Mouse (Mus musculus) myocyte (in vitro differentiated cells): ENCODE results near the gene Gramd1b.

Experiments
- CEBPB ChIP-seq: IDR thresholded peaks from 2 replicates; pipeline ENCODE4 v1.6.1; 2011; ENCODE audit warnings: mild to moderate bottlenecking, moderate library complexity; ENCODE audit not compliant: poor library complexity, insufficient read depth, severe bottlenecking
- E2F4 ChIP-seq: IDR thresholded peaks from one replicate; pipeline ENCODE4 v1.6.1; 2011; ENCODE audit warnings: mild to moderate bottlenecking, control low read depth, moderate library complexity; ENCODE audit not compliant: insufficient read depth
- MYOD1 ChIP-seq, 3 experiments: IDR thresholded peaks; one replicate each; pipeline ENCODE4 v1.6.1; 2011; ENCODE audit warnings: control low read depth in 2 of 3, low read depth in 2 of 3, mild to moderate bottlenecking in 2 of 3, moderate library complexity in 1 of 3; ENCODE audit not compliant: insufficient read length in 2 of 3, control insufficient read depth in 1 of 3
- MYOG ChIP-seq, 3 experiments: IDR thresholded peaks; one replicate each; pipeline ENCODE4 v1.6.1; 2011; ENCODE audit warnings: control low read depth in 2 of 3, low read depth in 2 of 3, mild to moderate bottlenecking in 2 of 3; ENCODE audit not compliant: insufficient read length in 2 of 3, control insufficient read depth in 1 of 3, insufficient read depth in 1 of 3
- POLR2A ChIP-seq: IDR thresholded peaks from one replicate; pipeline ENCODE4 v1.6.1; 2011; ENCODE audit warnings: low read depth, mild to moderate bottlenecking, control low read depth, moderate library complexity; ENCODE audit not compliant: insufficient read length
- POLR2AphosphoS2 ChIP-seq: IDR thresholded peaks from one replicate; pipeline ENCODE4 v1.6.1; 2011; ENCODE audit warnings: low read depth, control low read depth; ENCODE audit not compliant: insufficient read length

- TF ChIP-seq MYOG (IDR thresholded peaks at IDR 0.05; ENCODE audit: control insufficient read depth in 1 of 3, insufficient read depth in 1 of 3, insufficient read length in 2 of 3, low read depth in 2 of 3) (no peak), MYOD1 (IDR thresholded peaks at IDR 0.05; ENCODE audit: control insufficient read depth in 1 of 3, insufficient read length in 2 of 3, low read depth in 2 of 3) (no peak), E2F4 (no peak), POLR2A (no peak), CEBPB (no peak), POLR2AphosphoS2 (no peak)
Observed at GRCm38 (mm10) chr9:40437891-40438290, 93.3 kb downstream of the Gramd1b start.
